Mouse (Mus musculus): ENCODE data around the gene Tcf25. TPM values are rescaled to one million over a fixed set of nuclear protein-coding genes. Genes with fewer than 3 reads are reported as not detected.

Tcf25 gene
- polyA plus RNA-seq (2015; fragmentation: Nextera tagmentation; extraction: Ambion mirVana): 133 and 146 TPM in 2 replicates

DNA sequence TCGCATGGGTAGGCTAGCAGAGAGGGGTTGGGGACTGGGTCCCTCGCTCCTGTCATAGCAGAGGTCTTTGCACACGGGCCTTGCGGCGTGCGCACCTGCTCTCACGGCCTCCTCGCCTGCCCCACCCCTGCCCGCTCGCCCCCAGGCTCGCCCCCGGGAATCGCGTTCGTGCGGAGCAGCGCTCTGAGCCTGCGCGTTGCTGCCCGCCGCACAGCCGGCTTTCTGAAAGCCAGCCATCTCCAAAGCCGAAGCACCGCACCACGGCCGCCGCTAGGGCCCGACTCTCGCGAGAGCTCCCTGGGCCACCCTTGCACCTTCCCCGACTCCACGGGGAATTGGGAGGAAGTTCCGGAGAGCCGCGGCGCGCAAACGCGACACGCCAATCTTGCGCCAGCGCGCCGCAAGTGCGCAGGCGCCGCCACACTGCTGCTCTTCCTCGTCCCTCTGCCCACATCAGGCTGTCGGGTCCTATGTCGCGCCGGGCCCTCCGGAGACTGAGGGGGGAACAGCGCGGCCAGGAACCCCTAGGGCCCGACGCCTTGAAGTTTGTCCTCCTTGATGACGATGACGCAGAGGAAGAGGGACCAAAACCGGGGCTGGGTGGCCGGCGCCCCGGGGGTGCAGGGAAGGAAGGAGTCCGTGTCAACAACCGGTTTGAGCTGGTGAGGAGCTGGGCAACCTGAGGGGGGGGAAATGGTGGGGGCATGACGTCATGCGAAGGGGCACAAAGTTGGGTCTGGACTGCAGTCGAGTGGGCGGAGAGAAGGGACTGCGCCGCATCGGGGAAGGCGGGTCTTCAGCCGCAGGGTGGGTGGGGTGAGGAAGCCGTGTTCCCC is at the start of gene Tcf25:
TSS of gene Tcf25 (plus strand) at position 351 of the 836 bp plus-strand sequence.
- H3K4me1 ChIP-seq (replicated peaks; ENCODE audit: control insufficient read depth, insufficient read depth): no peaks in the 10 kb centered on the region
- H3K36me3 ChIP-seq (ENCODE audit: control insufficient read depth, insufficient read depth, low read length): no peaks in the 10 kb centered on the region
- DNase-seq (ENCODE audit: low spot score) (peak; percentile 98), ATAC-seq (ENCODE audit: low FRiP score, low TSS enrichment) (peak; percentile 94)
- H3K9ac ChIP-seq (ENCODE audit: low read length): peak within 1 kb of the TSS; percentile 94
- H3K4me2 ChIP-seq (replicated peaks; ENCODE audit: low read depth): peak within 1 kb of the TSS; percentile 86
- H3K27ac ChIP-seq (replicated peaks): peak within 1 kb of the TSS; percentile 98
- peak within 1 kb of the TSS; percentile 84 for H3K4me3 ChIP-seq (ENCODE audit: low read depth, low read length)
- H3K9me3 ChIP-seq (ENCODE audit: control insufficient read depth, low read length): no peaks in the 10 kb centered on the region
- TF ChIP-seq CTCF (IDR thresholded peaks at IDR 0.05; ENCODE audit: low read depth) (peak; percentile 79), EP300 (optimal IDR thresholded peaks at IDR 0.05) (peak; percentile 98)
- whole genome bisulfite sequencing: under 1% methylated on average over 72 of the region's 75 CpGs
- H3K27me3 ChIP-seq (ENCODE audit: control insufficient read depth, insufficient read depth, low read length): no peaks in the 10 kb centered on the region

DNA sequence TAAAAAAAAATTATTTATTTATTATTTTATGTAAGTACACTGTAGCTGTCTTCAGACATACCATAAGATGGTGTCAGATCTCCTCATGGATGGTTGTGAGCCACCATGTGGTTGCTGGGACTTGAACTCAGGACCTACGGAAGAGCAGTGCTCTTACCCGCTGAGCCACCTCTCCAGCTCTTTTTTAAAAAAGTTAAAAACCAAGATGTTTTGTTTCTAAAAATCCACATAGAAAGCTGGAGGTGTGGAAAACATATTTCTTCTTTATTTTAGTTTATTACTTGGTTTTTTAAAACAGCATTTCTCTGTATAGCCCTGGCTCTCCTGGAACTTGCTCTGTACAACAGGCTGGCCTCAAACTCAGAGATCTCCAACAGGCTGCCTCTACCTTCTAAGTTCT is 45.0 kb upstream of the Tcf25 start:
- no peak overlapping the region for H3K27ac ChIP-seq (replicated peaks)
- no peaks in the 10 kb centered on the region for H3K27me3 ChIP-seq (ENCODE audit: control insufficient read depth, insufficient read depth, low read length)
- H3K36me3 ChIP-seq (ENCODE audit: control insufficient read depth, insufficient read depth, low read length): no peaks in the 10 kb centered on the region
- H3K9me3 ChIP-seq (ENCODE audit: control insufficient read depth, low read length): no peaks in the 10 kb centered on the region
- no peak for TF ChIP-seq CTCF (IDR thresholded peaks at IDR 0.05; ENCODE audit: low read depth)
- no peak for TF ChIP-seq EP300 (optimal IDR thresholded peaks at IDR 0.05)
- H3K9ac ChIP-seq (ENCODE audit: low read length): no peak overlapping the region
- no peak overlapping the region for H3K4me3 ChIP-seq (ENCODE audit: low read depth, low read length)
- DNase-seq (ENCODE audit: low spot score): no peak
- 89% methylated on average over 2 of the region's 2 CpGs for WGBS
- ATAC-seq (ENCODE audit: low FRiP score, low TSS enrichment): no peak
- H3K4me1 ChIP-seq (replicated peaks; ENCODE audit: control insufficient read depth, insufficient read depth): no peaks in the 10 kb centered on the region
- H3K4me2 ChIP-seq (replicated peaks; ENCODE audit: low read depth): no peak overlapping the region

DNA sequence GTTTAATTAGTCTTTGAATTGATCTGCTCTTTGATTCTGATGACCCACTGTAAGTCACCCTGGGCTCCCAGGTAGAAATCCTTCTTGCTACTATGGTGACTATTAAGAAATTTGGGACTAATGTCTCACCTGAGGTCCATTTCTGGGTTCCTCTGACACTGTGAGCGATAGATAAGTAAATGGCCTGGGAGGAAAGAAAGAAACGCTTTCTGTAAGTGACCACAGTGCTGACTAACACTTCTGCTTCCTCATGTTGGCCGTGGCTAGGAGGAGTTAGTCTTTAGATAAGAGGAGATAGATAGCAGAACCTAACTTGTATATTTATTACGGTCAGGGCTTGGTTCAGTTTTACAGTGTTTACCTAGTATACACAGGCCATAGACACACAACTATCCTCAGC is 44.2 kb upstream of the Tcf25 start:
- H3K9me3 ChIP-seq (ENCODE audit: control insufficient read depth, low read length): no peaks in the 10 kb centered on the region
- ATAC-seq (ENCODE audit: low FRiP score, low TSS enrichment) (peak; percentile 16; the same call in 1 of the 2 replicates), DNase-seq (ENCODE audit: low spot score) (no peak)
- 63% methylated on average over 4 of the region's 4 CpGs for whole genome bisulfite sequencing
- H3K4me2 ChIP-seq (replicated peaks; ENCODE audit: low read depth): no peak overlapping the region
- H3K36me3 ChIP-seq (ENCODE audit: control insufficient read depth, insufficient read depth, low read length): no peaks in the 10 kb centered on the region
- TF ChIP-seq CTCF (IDR thresholded peaks at IDR 0.05; ENCODE audit: low read depth): no peak
- no peak for TF ChIP-seq EP300 (optimal IDR thresholded peaks at IDR 0.05)
- no peaks in the 10 kb centered on the region for H3K27me3 ChIP-seq (ENCODE audit: control insufficient read depth, insufficient read depth, low read length)
- no peak overlapping the region for H3K27ac ChIP-seq (replicated peaks)
- H3K9ac ChIP-seq (ENCODE audit: low read length): no peak overlapping the region
- H3K4me1 ChIP-seq (replicated peaks; ENCODE audit: control insufficient read depth, insufficient read depth): no peaks in the 10 kb centered on the region
- H3K4me3 ChIP-seq (ENCODE audit: low read depth, low read length): no peak overlapping the region

DNA sequence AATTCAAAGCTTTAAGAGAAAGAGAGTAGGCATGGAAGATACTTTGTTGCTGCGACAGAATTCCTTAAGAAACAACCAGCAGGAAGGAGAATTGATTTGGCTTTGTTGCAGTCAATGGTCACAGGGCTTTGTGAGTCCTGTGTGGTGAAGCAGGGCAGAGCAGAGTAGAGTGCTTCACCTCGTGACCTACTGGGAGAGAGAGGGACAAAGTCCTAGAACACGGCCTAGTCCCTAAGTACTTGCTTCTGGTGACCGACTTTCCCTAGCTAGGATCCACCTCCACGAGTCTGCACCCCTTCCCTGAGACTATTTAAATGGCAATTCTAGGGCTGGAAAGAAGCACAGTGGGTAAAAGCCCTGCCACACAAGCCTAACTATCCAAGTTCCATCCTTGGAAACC is 43.6 kb upstream of the Tcf25 start:
- H3K9me3 ChIP-seq (ENCODE audit: control insufficient read depth, low read length): no peaks in the 10 kb centered on the region
- TF ChIP-seq CTCF (IDR thresholded peaks at IDR 0.05; ENCODE audit: low read depth) (no peak), EP300 (optimal IDR thresholded peaks at IDR 0.05) (no peak)

DNA sequence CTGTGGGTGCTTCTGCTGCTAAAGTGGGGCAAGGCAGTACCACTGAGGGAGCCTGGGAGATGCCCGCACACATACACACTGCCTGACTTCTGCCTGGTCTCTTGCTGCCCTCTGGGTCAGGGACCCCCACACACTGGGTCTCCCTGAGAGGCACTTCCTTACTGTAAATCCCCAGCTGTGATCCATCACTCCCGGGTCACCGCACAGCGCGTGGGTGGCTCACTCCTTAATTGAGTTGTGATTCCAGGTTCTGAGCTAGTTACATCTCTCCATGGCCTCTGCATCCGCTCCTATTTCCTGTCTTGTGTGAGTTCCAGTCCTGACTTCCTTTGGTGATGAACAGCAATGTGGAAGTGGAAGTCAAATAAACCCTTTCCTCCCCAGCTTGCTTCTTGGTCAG is 42.9 kb upstream of the Tcf25 start:
- DNase-seq (ENCODE audit: low spot score) (no peak), ATAC-seq (ENCODE audit: low FRiP score, low TSS enrichment) (no peak)
- Histone ChIP-seq H3K36me3 (ENCODE audit: control insufficient read depth, insufficient read depth, low read length) (no peaks in the 10 kb centered on the region), H3K27ac (replicated peaks) (no peak overlapping the region), H3K9ac (ENCODE audit: low read length) (no peak overlapping the region), H3K9me3 (ENCODE audit: control insufficient read depth, low read length) (no peaks in the 10 kb centered on the region), H3K4me1 (replicated peaks; ENCODE audit: control insufficient read depth, insufficient read depth) (no peaks in the 10 kb centered on the region), H3K4me2 (replicated peaks; ENCODE audit: low read depth) (no peak overlapping the region), H3K27me3 (ENCODE audit: control insufficient read depth, insufficient read depth, low read length) (no peaks in the 10 kb centered on the region), H3K4me3 (ENCODE audit: low read depth, low read length) (no peak overlapping the region)
- TF ChIP-seq EP300 (optimal IDR thresholded peaks at IDR 0.05): no peak
- no peak for TF ChIP-seq CTCF (IDR thresholded peaks at IDR 0.05; ENCODE audit: low read depth)
- 48% methylated on average over 6 of the region's 6 CpGs for WGBS

More for the DNA sequence above, 43.6 kb upstream of the Tcf25 start:
- no peak overlapping the region for H3K4me2 ChIP-seq (replicated peaks; ENCODE audit: low read depth)
- H3K9ac ChIP-seq (ENCODE audit: low read length): no peak overlapping the region
- DNase-seq (ENCODE audit: low spot score) (no peak), ATAC-seq (ENCODE audit: low FRiP score, low TSS enrichment) (no peak)
- H3K27me3 ChIP-seq (ENCODE audit: control insufficient read depth, insufficient read depth, low read length): no peaks in the 10 kb centered on the region
- no peak overlapping the region for H3K4me3 ChIP-seq (ENCODE audit: low read depth, low read length)
- H3K27ac ChIP-seq (replicated peaks): no peak overlapping the region
- H3K36me3 ChIP-seq (ENCODE audit: control insufficient read depth, insufficient read depth, low read length): no peaks in the 10 kb centered on the region
- WGBS: 80% methylated on average over 5 of the region's 5 CpGs
- H3K4me1 ChIP-seq (replicated peaks; ENCODE audit: control insufficient read depth, insufficient read depth): no peaks in the 10 kb centered on the region

DNA sequence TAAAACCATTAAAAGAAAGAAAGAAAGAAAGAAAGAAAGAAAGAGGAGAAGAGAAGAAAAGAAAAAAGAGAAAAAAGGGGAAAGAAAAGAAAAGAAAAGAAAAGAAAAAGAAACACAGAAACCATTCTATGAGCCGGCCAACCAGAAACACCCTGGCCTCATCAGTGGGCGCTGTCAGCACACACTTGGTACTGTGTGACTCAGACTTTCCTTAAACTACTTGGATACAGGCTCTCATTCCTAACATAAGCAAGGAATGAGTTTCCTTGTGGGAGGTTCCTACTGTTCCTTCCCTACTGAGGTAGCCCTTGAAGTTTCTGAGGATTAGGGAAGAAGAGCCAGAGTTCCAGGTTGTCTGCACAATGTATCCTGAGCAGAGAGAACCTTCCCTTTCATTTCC is 42.3 kb upstream of the Tcf25 start:
- Histone ChIP-seq H3K9me3 (ENCODE audit: control insufficient read depth, low read length) (no peaks in the 10 kb centered on the region), H3K27ac (replicated peaks) (no peak overlapping the region), H3K4me1 (replicated peaks; ENCODE audit: control insufficient read depth, insufficient read depth) (no peaks in the 10 kb centered on the region), H3K27me3 (ENCODE audit: control insufficient read depth, insufficient read depth, low read length) (no peaks in the 10 kb centered on the region), H3K36me3 (ENCODE audit: control insufficient read depth, insufficient read depth, low read length) (no peaks in the 10 kb centered on the region), H3K9ac (ENCODE audit: low read length) (no peak overlapping the region), H3K4me3 (ENCODE audit: low read depth, low read length) (no peak overlapping the region), H3K4me2 (replicated peaks; ENCODE audit: low read depth) (no peak overlapping the region)
- DNase-seq (ENCODE audit: low spot score) (peak; percentile 44), ATAC-seq (ENCODE audit: low FRiP score, low TSS enrichment) (peak; percentile 51)
- WGBS: 46% methylated on average over 2 of the region's 2 CpGs
- TF ChIP-seq EP300 (optimal IDR thresholded peaks at IDR 0.05) (no peak), CTCF (IDR thresholded peaks at IDR 0.05; ENCODE audit: low read depth) (no peak)

All from stomach, postnatal 0 days (tissue).